Mouse (Mus musculus) heart, adult 18-20 months (tissue): ENCODE measurements at regions not wholly inside any gene's neighbourhood (a gene's known extent, or its start where the extent isn't known, plus 50 kb on each side); places are given as distances from the start of the nearest gene placed in this dataset.

Experiments used
- DNase-seq, 2 experiments: peaks; one replicate each; pipeline ENCODE4 v3.0.0; 2021 to 2022; ENCODE audit warnings: mixed read lengths in 1 of 2

GRCm38 (mm10) chr13:42244240-42245086 lies 56.8 kb upstream of the Edn1 start:
- peak; percentile 40 to 77 for DNase-seq

GRCm38 (mm10) chr13:42245753-42246409 lies 55.4 kb upstream of the Edn1 start:
- DNase-seq = peak; percentile 41 to 51
